Mouse (Mus musculus): Measurements from ENCODE around the gene Stra6l.

Gene Stra6l

GRCm38 (mm10) chr4:45848109-45848824 is at the start of gene Stra6l:
Gene Stra6l (plus strand): TSS chr4:45848664.
- no peak for DNase-seq (ENCODE audit: inconsistent age in 2 of 2, low spot score in 1 of 2)

GRCm38 (mm10) chr4:45798964-45799363 is 49.5 kb upstream of the Stra6l start, which contains the start of gene Aldh1b1:
Gene Aldh1b1 (plus strand): TSS chr4:45799022.
- peak; percentile 86 to 92 for DNase-seq (ENCODE audit: inconsistent age in 2 of 2, low spot score in 1 of 2)

- peak in 1 of 2 experiments; percentile 60 for DNase-seq (ENCODE audit: inconsistent age in 2 of 2, low spot score in 1 of 2)
Measured at GRCm38 (mm10) chr4:45799956-45800537, 48.4 kb upstream of the Stra6l start.

GRCm38 (mm10) chr4:45802900-45803299 is 45.6 kb upstream of the Stra6l start:
- DNase-seq (ENCODE audit: inconsistent age in 2 of 2, low spot score in 1 of 2), result no peak

- no peak for DNase-seq (ENCODE audit: inconsistent age in 2 of 2, low spot score in 1 of 2)
Measured at GRCm38 (mm10) chr4:45808034-45808433, 40.4 kb upstream of the Stra6l start.

- no peak for DNase-seq (ENCODE audit: inconsistent age in 2 of 2, low spot score in 1 of 2)
Measured at GRCm38 (mm10) chr4:45811250-45811649, 37.2 kb upstream of the Stra6l start.

- peak; percentile 56 to 86 for DNase-seq (ENCODE audit: inconsistent age in 2 of 2, low spot score in 1 of 2)
Measured at GRCm38 (mm10) chr4:45815542-45815941, 32.9 kb upstream of the Stra6l start.

- no peak for DNase-seq (ENCODE audit: inconsistent age in 2 of 2, low spot score in 1 of 2)
Measured at GRCm38 (mm10) chr4:45818814-45819207, 29.7 kb upstream of the Stra6l start.

GRCm38 (mm10) chr4:45819208-45819931 is 29.1 kb upstream of the Stra6l start:
- DNase-seq (ENCODE audit: inconsistent age in 2 of 2, low spot score in 1 of 2), result peak in 1 of 2 experiments; percentile 64

GRCm38 (mm10) chr4:45820074-45820830 is 28.2 kb upstream of the Stra6l start:
- DNase-seq (ENCODE audit: inconsistent age in 2 of 2, low spot score in 1 of 2), result peak; percentile 82 to 86

- no peak for DNase-seq (ENCODE audit: inconsistent age in 2 of 2, low spot score in 1 of 2)
Measured at GRCm38 (mm10) chr4:45821995-45822394, 26.5 kb upstream of the Stra6l start.

GRCm38 (mm10) chr4:45822781-45823575 is 25.5 kb upstream of the Stra6l start:
- no peak for DNase-seq (ENCODE audit: inconsistent age in 2 of 2, low spot score in 1 of 2)

- DNase-seq (ENCODE audit: inconsistent age in 2 of 2, low spot score in 1 of 2), result no peak
Measured at GRCm38 (mm10) chr4:45824049-45824760, 24.3 kb upstream of the Stra6l start.

GRCm38 (mm10) chr4:45824761-45825556 is 23.5 kb upstream of the Stra6l start:
- DNase-seq (ENCODE audit: inconsistent age in 2 of 2, low spot score in 1 of 2), result no peak

- DNase-seq (ENCODE audit: inconsistent age in 2 of 2, low spot score in 1 of 2), result no peak
Measured at GRCm38 (mm10) chr4:45826275-45827040, 22.0 kb upstream of the Stra6l start, which contains the start of gene Igfbpl1. Gene Igfbpl1 (minus strand): TSS chr4:45826923.

GRCm38 (mm10) chr4:45829907-45830759 is 18.3 kb upstream of the Stra6l start:
- DNase-seq (ENCODE audit: inconsistent age in 2 of 2, low spot score in 1 of 2), result no peak

- DNase-seq (ENCODE audit: inconsistent age in 2 of 2, low spot score in 1 of 2), result no peak
Measured at GRCm38 (mm10) chr4:45831996-45832395, 16.5 kb upstream of the Stra6l start.
